Mouse (Mus musculus): Measurements from ENCODE around the gene Slc32a1.

Gene Slc32a1

GRCm38 (mm10) chr2:158610488-158611325 is at the start of gene Slc32a1:
TSS of gene Slc32a1 (plus strand) at chr2:158610767.
- DNase-seq (ENCODE audit: low spot score in 2 of 2): no peak

GRCm38 (mm10) chr2:158560801-158561200 is 49.8 kb upstream of the Slc32a1 start:
- no peak for DNase-seq (ENCODE audit: low spot score in 2 of 2)

GRCm38 (mm10) chr2:158561371-158562144 is 49.0 kb upstream of the Slc32a1 start:
- no peak for DNase-seq (ENCODE audit: low spot score in 2 of 2)

- no peak for DNase-seq (ENCODE audit: low spot score in 2 of 2)
These were observed 40.0 kb upstream of the Slc32a1 start for GRCm38 (mm10) chr2:158570421-158571081.

GRCm38 (mm10) chr2:158579979-158580378 is 30.6 kb upstream of the Slc32a1 start:
- DNase-seq (ENCODE audit: low spot score in 2 of 2): no peak

- no peak for DNase-seq (ENCODE audit: low spot score in 2 of 2)
These were observed 25.8 kb upstream of the Slc32a1 start for GRCm38 (mm10) chr2:158584621-158585358.

- no peak for DNase-seq (ENCODE audit: low spot score in 2 of 2)
These were observed 21.9 kb upstream of the Slc32a1 start for GRCm38 (mm10) chr2:158588524-158589271.

GRCm38 (mm10) chr2:158590495-158590894 is 20.1 kb upstream of the Slc32a1 start:
- DNase-seq (ENCODE audit: low spot score in 2 of 2): no peak

GRCm38 (mm10) chr2:158591286-158591685 is 19.3 kb upstream of the Slc32a1 start:
- no peak for DNase-seq (ENCODE audit: low spot score in 2 of 2)

GRCm38 (mm10) chr2:158593371-158593770 is 17.2 kb upstream of the Slc32a1 start:
- DNase-seq (ENCODE audit: low spot score in 2 of 2): no peak

GRCm38 (mm10) chr2:158595103-158595502 is 15.5 kb upstream of the Slc32a1 start:
- no peak for DNase-seq (ENCODE audit: low spot score in 2 of 2)

GRCm38 (mm10) chr2:158595577-158595976 is 15.0 kb upstream of the Slc32a1 start:
- DNase-seq (ENCODE audit: low spot score in 2 of 2): no peak

- DNase-seq (ENCODE audit: low spot score in 2 of 2): no peak
These were observed 13.8 kb upstream of the Slc32a1 start for GRCm38 (mm10) chr2:158596803-158597202.

GRCm38 (mm10) chr2:158600517-158600916 is 10.1 kb upstream of the Slc32a1 start:
- DNase-seq (ENCODE audit: low spot score in 2 of 2): no peak

- DNase-seq (ENCODE audit: low spot score in 2 of 2): no peak
These were observed 9.2 kb upstream of the Slc32a1 start for GRCm38 (mm10) chr2:158601326-158601725.

GRCm38 (mm10) chr2:158602663-158603062 is 7.9 kb upstream of the Slc32a1 start:
- DNase-seq (ENCODE audit: low spot score in 2 of 2): no peak

- no peak for DNase-seq (ENCODE audit: low spot score in 2 of 2)
These were observed 4.0 kb upstream of the Slc32a1 start for GRCm38 (mm10) chr2:158606511-158606964.

- no peak for DNase-seq (ENCODE audit: low spot score in 2 of 2)
These were observed 886 bp upstream of the Slc32a1 start for GRCm38 (mm10) chr2:158609681-158610080.

- DNase-seq (ENCODE audit: low spot score in 2 of 2): no peak
These were observed 756 bp downstream of the Slc32a1 start for GRCm38 (mm10) chr2:158611326-158611719.

- no peak for DNase-seq (ENCODE audit: low spot score in 2 of 2)
These were observed 1.4 kb downstream of the Slc32a1 start for GRCm38 (mm10) chr2:158611726-158612670.

All from right cerebral cortex, postnatal 36 days (tissue).